20 mouse cellular contexts compared by ENCODE assay signal in the genomic region with DNA sequence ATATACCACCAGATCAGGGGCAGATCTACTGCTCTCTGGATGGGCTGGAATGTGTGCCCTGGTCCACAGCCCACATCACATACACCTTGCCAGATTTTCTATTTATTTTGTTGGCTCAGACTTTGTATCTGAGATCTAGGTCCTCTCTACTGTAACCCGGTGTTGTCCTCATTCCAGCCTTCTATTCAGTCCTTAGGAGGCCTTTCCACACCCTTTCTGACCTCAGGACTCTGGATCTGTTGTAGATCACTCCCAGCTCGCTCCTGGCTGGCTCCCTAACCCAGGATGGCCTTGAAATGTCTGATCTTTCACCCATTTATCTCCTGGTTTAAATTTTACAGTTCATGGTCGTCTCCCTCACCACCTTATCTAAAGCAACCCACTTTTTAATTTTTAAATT. TPM values are rescaled to one million over a fixed set of nuclear protein-coding genes. Genes with fewer than 3 reads are reported as not detected.
A peak's percentile ranks its signal among the peaks of the same experiment; 100 is the strongest.
DNase-seq lines count a peak whose midpoint lies in the region; ATAC-seq and TF ChIP-seq lines count a peak whose summit lies in the region.
"Had no signal": no experiment of that assay in that cellular context is flagged by ENCODE, and none has a peak within 500 bp of the region (broad histone marks: within the 10 kb centered on the region; RNA-seq: fewer than 3 reads in every experiment).

No protein-coding gene starts in this region.

- H3K27ac ChIP-seq in kidney, embryonic 16.5 days (ENCODE audit: low read length), result no peak overlapping the region
- peak overlapping the region; percentile 28 for H3K27ac ChIP-seq in liver, embryonic 16.5 days (ENCODE audit: low read length)
- no peak overlapping the region for H3K27ac ChIP-seq in liver, embryonic 11.5 days (ENCODE audit: low read depth, low read length)
- H3K27ac ChIP-seq in small intestine, adult 2 months (ENCODE audit: insufficient read depth, low read depth, low read length), result peak overlapping the region; percentile 59
- no peak overlapping the region for H3K27ac ChIP-seq in heart, embryonic 10.5 days
- H3K27ac ChIP-seq: embryonic facial prominence, embryonic 10.5 days; forebrain, embryonic 13.5 days; gastrocnemius, adult 2 months; heart, embryonic 13.5 days had no signal

- no peak overlapping the region for H3K4me2 ChIP-seq in kidney, embryonic 16.5 days (replicated peaks; ENCODE audit: low read depth, low read length)
- no peak overlapping the region for H3K4me2 ChIP-seq in liver, embryonic 16.5 days (ENCODE audit: low read depth, low read length)
- H3K4me2 ChIP-seq in liver, embryonic 11.5 days, result no peak overlapping the region
- H3K4me2 ChIP-seq: forebrain, embryonic 13.5 days; heart, embryonic 13.5 days had no signal

- no peak for TF ChIP-seq POLR2A in small intestine, adult 2 months (IDR thresholded peaks at IDR 0.05; ENCODE audit: low read depth, low read length)

- 73% methylated on average over 3 of the region's 3 CpGs for WGBS in kidney, embryonic 16.5 days
- WGBS in liver, embryonic 16.5 days (ENCODE audit: insufficient replicate concordance), result 49% methylated on average over 3 of the region's 3 CpGs
- 57% methylated on average over 3 of the region's 3 CpGs for WGBS in liver, embryonic 11.5 days
- 30% methylated on average over 3 of the region's 3 CpGs for WGBS in small intestine, adult 2 months
- 75% methylated on average over 3 of the region's 3 CpGs for WGBS in heart, embryonic 10.5 days

- no peak overlapping the region for H3K9ac ChIP-seq in kidney, embryonic 16.5 days (replicated peaks; ENCODE audit: low read length)
- H3K9ac ChIP-seq in liver, embryonic 16.5 days (ENCODE audit: low read depth, low read length), result no peak overlapping the region
- no peak overlapping the region for H3K9ac ChIP-seq in liver, embryonic 11.5 days (ENCODE audit: low read depth, low read length)
- H3K9ac ChIP-seq: forebrain, embryonic 13.5 days; heart, embryonic 13.5 days had no signal

- peaks cover 4% of the 10 kb centered on the region; the same call in 1 of the 2 replicates for H3K4me1 ChIP-seq in kidney, embryonic 16.5 days (ENCODE audit: insufficient read depth, low read length)
- peaks cover 2% of the 10 kb centered on the region; the same call in 1 of the 2 replicates for H3K4me1 ChIP-seq in liver, embryonic 16.5 days (ENCODE audit: control insufficient read depth, low read depth, low read length)
- H3K4me1 ChIP-seq in liver, embryonic 11.5 days (replicated peaks; ENCODE audit: control insufficient read depth, insufficient read depth, low read length), result peaks cover 4% of the 10 kb centered on the region; the same call in 1 of the 2 replicates
- peaks cover 11% of the 10 kb centered on the region; the same call in 1 of the 2 replicates for H3K4me1 ChIP-seq in small intestine, adult 2 months (ENCODE audit: control insufficient read depth, insufficient read depth, insufficient read length, low read length)
- H3K4me1 ChIP-seq in heart, embryonic 10.5 days, result peaks cover 6% of the 10 kb centered on the region

- H3K4me3 ChIP-seq in kidney, embryonic 16.5 days (ENCODE audit: low read length), result no peak overlapping the region
- H3K4me3 ChIP-seq in liver, embryonic 16.5 days (ENCODE audit: low read depth, low read length), result no peak overlapping the region
- no peak overlapping the region for H3K4me3 ChIP-seq in liver, embryonic 11.5 days (ENCODE audit: low read depth, low read length)
- H3K4me3 ChIP-seq in small intestine, adult 2 months (ENCODE audit: low read depth, low read length), result no peak overlapping the region
- H3K4me3 ChIP-seq in heart, embryonic 10.5 days, result no peak overlapping the region
- H3K4me3 ChIP-seq: embryonic facial prominence, embryonic 10.5 days; forebrain, embryonic 13.5 days; gastrocnemius, adult 2 months; heart, embryonic 13.5 days had no signal

- H3K9me3 ChIP-seq in kidney, embryonic 16.5 days (ENCODE audit: low read length), result no peaks in the 10 kb centered on the region; the same call in 1 of the 2 replicates
- 0 out of 2 replicates have a peak, but pooled peaks cover 2% of the 10 kb centered on the region for H3K9me3 ChIP-seq in liver, embryonic 16.5 days (replicated peaks; ENCODE audit: control insufficient read depth, low read length)
- H3K9me3 ChIP-seq in liver, embryonic 11.5 days (ENCODE audit: control insufficient read depth, low read length), result no peaks in the 10 kb centered on the region
- no peaks in the 10 kb centered on the region for H3K9me3 ChIP-seq in heart, embryonic 10.5 days
- H3K9me3 ChIP-seq: forebrain, embryonic 13.5 days; heart, embryonic 13.5 days had no signal

- TF ChIP-seq CTCF in small intestine, adult 2 months (IDR thresholded peaks at IDR 0.05; ENCODE audit: extremely low read depth, insufficient read length, insufficient replicate concordance, low read depth, low read length), result no peak

- no peaks in the 10 kb centered on the region for H3K27me3 ChIP-seq in kidney, embryonic 16.5 days (ENCODE audit: insufficient read depth, low read length)
- H3K27me3 ChIP-seq in liver, embryonic 16.5 days (ENCODE audit: control insufficient read depth, insufficient read depth, low read depth, low read length), result no peaks in the 10 kb centered on the region
- no peaks in the 10 kb centered on the region for H3K27me3 ChIP-seq in liver, embryonic 11.5 days (replicated peaks; ENCODE audit: control insufficient read depth, insufficient read depth, low read length)
- no peaks in the 10 kb centered on the region for H3K27me3 ChIP-seq in small intestine, adult 2 months (ENCODE audit: control insufficient read depth, insufficient read depth, low read length)
- no peaks in the 10 kb centered on the region for H3K27me3 ChIP-seq in heart, embryonic 10.5 days (ENCODE audit: insufficient read depth, poor library complexity, severe bottlenecking)
- H3K27me3 ChIP-seq: forebrain, embryonic 13.5 days; heart, embryonic 13.5 days had no signal

- DNase-seq in kidney, adult 11 months, result peak; percentile 52
- no peak for DNase-seq in kidney, adult 18-20 months
- DNase-seq in kidney, postnatal 14 days, result peak; percentile 33
- DNase-seq in liver, embryonic 11.5 days (ENCODE audit: low spot score), result no peak
- DNase-seq in heart, embryonic 10.5 days (ENCODE audit: low spot score), result no peak
- DNase-seq: adrenal gland, postnatal 14 days; cerebellum, adult 18-20 months; cerebellum, adult 9-11 months; gastrocnemius, adult 2 months; gastrocnemius, postnatal 25 days; heart, postnatal 36 days had no signal

- no peak for ATAC-seq in kidney, embryonic 16.5 days (ENCODE audit: low FRiP score, low TSS enrichment)
- ATAC-seq in liver, embryonic 16.5 days (ENCODE audit: low read depth), result peak; percentile 72
- ATAC-seq in liver, embryonic 11.5 days (replicated peaks; ENCODE audit: low FRiP score), result no peak
- ATAC-seq: forebrain, embryonic 13.5 days had no signal

- no peaks in the 10 kb centered on the region; the same call in 1 of the 2 replicates for H3K36me3 ChIP-seq in kidney, embryonic 16.5 days (ENCODE audit: insufficient read depth, low read length)
- H3K36me3 ChIP-seq in liver, embryonic 16.5 days (ENCODE audit: control insufficient read depth, insufficient read depth), result no peaks in the 10 kb centered on the region
- H3K36me3 ChIP-seq in liver, embryonic 11.5 days (ENCODE audit: control insufficient read depth, insufficient read depth, low read length), result no peaks in the 10 kb centered on the region
- H3K36me3 ChIP-seq in small intestine, adult 2 months (ENCODE audit: control insufficient read depth, insufficient read depth, low read length), result no peaks in the 10 kb centered on the region
- H3K36me3 ChIP-seq in heart, embryonic 10.5 days, result peaks cover 4% of the 10 kb centered on the region; the same call in 1 of the 2 replicates

RNA-seq across cellular contexts. Expression of a gene that starts 6.7 kb away (rescaled TPM):
- polyA plus RNA-seq in kidney, embryonic 16.5 days (2015; fragmentation: Nextera tagmentation; extraction: Ambion mirVana), result 17.6 and 18.9 TPM in 2 replicates
- polyA plus RNA-seq in liver, embryonic 16.5 days (2015; fragmentation: Nextera tagmentation; extraction: Ambion mirVana), result 4.4 and 4.6 TPM in 2 replicates
- 1.6 and 2.8 TPM in 2 replicates for polyA plus RNA-seq in liver, embryonic 11.5 days (2014; fragmentation: Nextera tagmentation; extraction: Ambion mirVana)
- polyA plus RNA-seq in small intestine, adult 2 months (2012; rRNA removed), result 183 and 395 TPM in 2 replicates
- polyA plus RNA-seq in heart, embryonic 10.5 days (2016; fragmentation: Nextera tagmentation; extraction: Ambion mirVana), result 14.9 and 20.2 TPM in 2 replicates

RNA-seq across cellular contexts. Expression of a gene that starts 9.7 kb away (rescaled TPM):
- 1,826 and 1,900 TPM in 2 replicates for polyA plus RNA-seq in kidney, embryonic 16.5 days (2015; fragmentation: Nextera tagmentation; extraction: Ambion mirVana)
- 934 and 938 TPM in 2 replicates for polyA plus RNA-seq in liver, embryonic 16.5 days (2015; fragmentation: Nextera tagmentation; extraction: Ambion mirVana)
- 1,854 and 2,015 TPM in 2 replicates for polyA plus RNA-seq in liver, embryonic 11.5 days (2014; fragmentation: Nextera tagmentation; extraction: Ambion mirVana)
- polyA plus RNA-seq in small intestine, adult 2 months (2012; rRNA removed), result 455 and 523 TPM in 2 replicates
- polyA plus RNA-seq in heart, embryonic 10.5 days (2016; fragmentation: Nextera tagmentation; extraction: Ambion mirVana), result 1,935 and 2,007 TPM in 2 replicates

RNA-seq across cellular contexts. Expression of a gene that starts 26.3 kb away (rescaled TPM):
- polyA plus RNA-seq in kidney, embryonic 16.5 days (2015; fragmentation: Nextera tagmentation; extraction: Ambion mirVana), result 1.4 and 1.8 TPM in 2 replicates
- polyA plus RNA-seq in liver, embryonic 16.5 days (2015; fragmentation: Nextera tagmentation; extraction: Ambion mirVana), result 0.11 TPM in 2 replicates
- 0.37 and 0.45 TPM in 2 replicates for polyA plus RNA-seq in liver, embryonic 11.5 days (2014; fragmentation: Nextera tagmentation; extraction: Ambion mirVana)
- polyA plus RNA-seq in small intestine, adult 2 months (2012; rRNA removed), result 0.33 and 0.55 TPM in 2 replicates
- 2.9 and 3.0 TPM in 2 replicates for polyA plus RNA-seq in heart, embryonic 10.5 days (2016; fragmentation: Nextera tagmentation; extraction: Ambion mirVana)

RNA-seq across cellular contexts. Expression of a gene that starts 28.7 kb away (rescaled TPM):
- not detected in 2 replicates for polyA plus RNA-seq in kidney, embryonic 16.5 days (2015; fragmentation: Nextera tagmentation; extraction: Ambion mirVana)
- not detected in 2 replicates for polyA plus RNA-seq in liver, embryonic 16.5 days (2015; fragmentation: Nextera tagmentation; extraction: Ambion mirVana)
- not detected in 2 replicates for polyA plus RNA-seq in liver, embryonic 11.5 days (2014; fragmentation: Nextera tagmentation; extraction: Ambion mirVana)
- polyA plus RNA-seq in small intestine, adult 2 months (2012; rRNA removed), result 1.2 and 23.9 TPM in 2 replicates
- polyA plus RNA-seq in heart, embryonic 10.5 days (2016; fragmentation: Nextera tagmentation; extraction: Ambion mirVana), result not detected in 2 replicates
- polyA plus RNA-seq: embryonic facial prominence, embryonic 10.5 days; embryonic facial prominence, embryonic 14.5 days; forebrain, embryonic 13.5 days; heart, embryonic 13.5 days; heart, postnatal 0 days; hindbrain, embryonic 11.5 days had no signal

RNA-seq across cellular contexts. Expression of a gene that starts 28.8 kb away (rescaled TPM):
- 925 and 946 TPM in 2 replicates for polyA plus RNA-seq in kidney, embryonic 16.5 days (2015; fragmentation: Nextera tagmentation; extraction: Ambion mirVana)
- 48.1 and 57.9 TPM in 2 replicates for polyA plus RNA-seq in liver, embryonic 16.5 days (2015; fragmentation: Nextera tagmentation; extraction: Ambion mirVana)
- polyA plus RNA-seq in liver, embryonic 11.5 days (2014; fragmentation: Nextera tagmentation; extraction: Ambion mirVana), result 419 and 432 TPM in 2 replicates
- 99.6 and 116 TPM in 2 replicates for polyA plus RNA-seq in small intestine, adult 2 months (2012; rRNA removed)
- 1,319 and 1,394 TPM in 2 replicates for polyA plus RNA-seq in heart, embryonic 10.5 days (2016; fragmentation: Nextera tagmentation; extraction: Ambion mirVana)

Comparison
In these comparisons a context has a peak if more than half of its experiments do, and no peak if none do; other contexts are left out.
1. DNase-seq: peak in kidney, adult 11 months (single experiment) and kidney, postnatal 14 days (single experiment); none in kidney, adult 18-20 months (single experiment), liver, embryonic 11.5 days (single experiment) and heart, embryonic 10.5 days (single experiment).
2. H3K27ac ChIP-seq: peak in liver, embryonic 16.5 days (single experiment) and small intestine, adult 2 months (single experiment); none in kidney, embryonic 16.5 days (single experiment), liver, embryonic 11.5 days (single experiment) and heart, embryonic 10.5 days (single experiment).